Mouse (Mus musculus) cortical plate, adult 2 months (tissue): ENCODE data around the gene Fkbpl. TPM values are rescaled to one million over a fixed set of nuclear protein-coding genes. Genes with fewer than 3 reads are reported as not detected.
A peak's percentile ranks its signal among the peaks of the same experiment; 100 is the strongest.

Source experiments
- H3K27ac ChIP-seq: fragments of 200-500 bp; 2 replicates; pipeline ENCODE4 v1.5.1; 2012; ENCODE audit warnings: low read length, control low read depth, inconsistent platforms; ENCODE audit not compliant: insufficient read depth
- H3K4me1 ChIP-seq: fragments of 200-500 bp; 2 replicates; pipeline ENCODE4 v1.6.1; 2011; ENCODE audit warnings: low read length; ENCODE audit not compliant: control insufficient read depth, insufficient read depth
- H3K4me3 ChIP-seq: fragments of 200-500 bp; 2 replicates; pipeline ENCODE4 v1.5.1; 2011; ENCODE audit warnings: mild to moderate bottlenecking, low read length, control low read depth; ENCODE audit not compliant: insufficient read depth
- CTCF ChIP-seq: fragments of 200-500 bp; IDR thresholded peaks from 2 replicates; pipeline ENCODE4 v1.5.1; 2011; ENCODE audit warnings: mild to moderate bottlenecking, control low read depth, low read length; ENCODE audit not compliant: insufficient read depth; ENCODE audit errors: extremely low read depth
- POLR2A ChIP-seq: fragments of 200-500 bp; IDR thresholded peaks from 2 replicates; pipeline ENCODE4 v1.6.1; 2011; ENCODE audit warnings: mild to moderate bottlenecking, low read length, control low read depth; ENCODE audit not compliant: insufficient read depth; ENCODE audit errors: extremely low read depth
- polyA plus RNA-seq: library from polyadenylated mRNA; depleted of rRNA; stranded (reverse); fragments of >200 nt; gene quantifications from 2 replicates; pipeline ENCODE4 v1.2.3, GENCODE M21; 2012

Gene Fkbpl
- polyA plus RNA-seq, 1 experiment, result 7.8 TPM

GRCm38 (mm10) chr17:34631647-34632046 lies 12.9 kb upstream of the Fkbpl start:
- Histone ChIP-seq H3K4me3 (peak overlapping the region; percentile 75), H3K27ac (peak overlapping the region; percentile 21), H3K4me1 (peaks cover 5% of the 10 kb centered on the region; the same call in 1 of the 2 replicates)
- TF ChIP-seq POLR2A, result no peak
- no peak for TF ChIP-seq CTCF

GRCm38 (mm10) chr17:34632261-34632691 lies 12.3 kb upstream of the Fkbpl start:
- Histone ChIP-seq H3K4me3 (peak overlapping the region; percentile 75), H3K4me1 (peaks cover 5% of the 10 kb centered on the region; the same call in 1 of the 2 replicates), H3K27ac (peak overlapping the region; percentile 50; the same call in 1 of the 2 replicates)
- no peak for TF ChIP-seq CTCF
- TF ChIP-seq POLR2A, result peak; percentile 64; the same call in 1 of the 2 replicates

GRCm38 (mm10) chr17:34635671-34636070 lies 8.9 kb upstream of the Fkbpl start:
- H3K4me3 ChIP-seq, result no peak overlapping the region
- no peak for TF ChIP-seq POLR2A
- TF ChIP-seq CTCF, result no peak
- no peaks in the 10 kb centered on the region for H3K4me1 ChIP-seq
- H3K27ac ChIP-seq, result no peak overlapping the region

- Histone ChIP-seq H3K4me1 (0 out of 2 replicates have a peak, but pooled peaks cover 1% of the 10 kb centered on the region), H3K27ac (no peak overlapping the region), H3K4me3 (no peak overlapping the region)
- TF ChIP-seq CTCF, result no peak
- TF ChIP-seq POLR2A, result no peak
These were observed 7.1 kb upstream of the Fkbpl start for GRCm38 (mm10) chr17:34637459-34637858.

- Histone ChIP-seq H3K4me1 (0 out of 2 replicates have a peak, but pooled peaks cover 1% of the 10 kb centered on the region), H3K27ac (no peak overlapping the region), H3K4me3 (no peak overlapping the region)
- no peak for TF ChIP-seq POLR2A
- no peak for TF ChIP-seq CTCF
These were observed 4.9 kb upstream of the Fkbpl start for GRCm38 (mm10) chr17:34639461-34640255.

GRCm38 (mm10) chr17:34640778-34641601 lies 3.6 kb upstream of the Fkbpl start:
- 0 out of 2 replicates have a peak, but pooled peaks cover 1% of the 10 kb centered on the region for H3K4me1 ChIP-seq
- TF ChIP-seq CTCF (peak; percentile 13; the same call in 1 of the 2 replicates), POLR2A (no peak)
- H3K27ac ChIP-seq, result peak overlapping the region; percentile 20
- H3K4me3 ChIP-seq, result no peak overlapping the region

GRCm38 (mm10) chr17:34641945-34642344 lies 2.6 kb upstream of the Fkbpl start:
- Histone ChIP-seq H3K4me3 (no peak overlapping the region), H3K4me1 (0 out of 2 replicates have a peak, but pooled peaks cover 1% of the 10 kb centered on the region), H3K27ac (no peak overlapping the region)
- TF ChIP-seq POLR2A (no peak), CTCF (no peak)

- H3K4me3 ChIP-seq, result no peak overlapping the region
- TF ChIP-seq POLR2A (no peak), CTCF (no peak)
- no peak overlapping the region for H3K27ac ChIP-seq
- H3K4me1 ChIP-seq, result peaks cover 3% of the 10 kb centered on the region
These were observed 1.2 kb upstream of the Fkbpl start for GRCm38 (mm10) chr17:34643379-34643778.

GRCm38 (mm10) chr17:34643944-34644343 lies 620 bp upstream of the Fkbpl start:
- no peak overlapping the region for H3K27ac ChIP-seq
- H3K4me3 ChIP-seq, result no peak overlapping the region
- no peak for TF ChIP-seq POLR2A

More at GRCm38 (mm10) chr17:34643944-34644343, 620 bp upstream of the Fkbpl start:
- peaks cover 3% of the 10 kb centered on the region for H3K4me1 ChIP-seq
